Mouse (Mus musculus) liver, adult 2 months (tissue): ENCODE results near the gene Cc2d1a. TPM values are rescaled to one million over a fixed set of nuclear protein-coding genes. Genes with fewer than 3 reads are reported as not detected.

Experiments
- DNase-seq: peaks from one replicate; pipeline ENCODE4 v3.0.0-alpha.2; 2011; ENCODE audit warnings: low read depth, low spot score; ENCODE audit errors: extremely low read depth
- H3K27ac ChIP-seq: fragments of 200-500 bp; replicated peaks from 2 replicates; pipeline ENCODE4 v1.5.1; 2012; ENCODE audit warnings: low read depth, mild to moderate bottlenecking, control low read depth, inconsistent platforms, low read length; ENCODE audit not compliant: insufficient read depth
- H3K27me3 ChIP-seq: fragments of 200-500 bp; 2 replicates; pipeline ENCODE4 v1.6.1; 2012; ENCODE audit warnings: mild to moderate bottlenecking, moderate library complexity, low read length, inconsistent platforms; ENCODE audit not compliant: control insufficient read depth, insufficient read depth
- H3K36me3 ChIP-seq: fragments of 200-500 bp; 2 replicates; pipeline ENCODE4 v1.6.1; 2012; ENCODE audit warnings: low read length, inconsistent platforms; ENCODE audit not compliant: control insufficient read depth, insufficient read depth
- H3K4me1 ChIP-seq: fragments of 200-500 bp; 2 replicates; pipeline ENCODE4 v1.6.1; 2011; ENCODE audit warnings: low read length; ENCODE audit not compliant: control insufficient read depth, insufficient read depth
- H3K4me3 ChIP-seq: fragments of 200-500 bp; 2 replicates; pipeline ENCODE4 v1.5.1; 2011; ENCODE audit warnings: low read depth, mild to moderate bottlenecking, control low read depth, low read length, moderate library complexity; ENCODE audit not compliant: insufficient read depth
- H3K79me2 ChIP-seq: fragments of 200-500 bp; 2 replicates; pipeline ENCODE4 v1.6.1; 2012; ENCODE audit warnings: inconsistent platforms, mild to moderate bottlenecking, low read length, moderate library complexity; ENCODE audit not compliant: control insufficient read depth, insufficient read depth
- H3K9ac ChIP-seq: fragments of 200-500 bp; 2 replicates; pipeline ENCODE4 v1.6.1; 2012; ENCODE audit warnings: low read depth, mild to moderate bottlenecking, control low read depth, inconsistent platforms, low read length
- CTCF ChIP-seq: fragments of 200-500 bp; IDR thresholded peaks from 2 replicates; pipeline ENCODE4 v1.5.1; 2011; ENCODE audit warnings: low read depth, low read length, control low read depth
- POLR2A ChIP-seq: fragments of 200-500 bp; IDR thresholded peaks from 2 replicates; pipeline ENCODE4 v1.6.1; 2011; ENCODE audit warnings: low read length, control low read depth; ENCODE audit not compliant: insufficient read depth; ENCODE audit errors: extremely low read depth
- WGBS: fragments of 180-500 bp; shearing (Covaris S2); methylation state at CpG from one replicate; pipeline ENCODE4 v1.1.7; 2018; 5-methylcytosine and 5-hydroxymethylcytosine counted together
- polyA plus RNA-seq: library from polyadenylated mRNA; depleted of rRNA; stranded (reverse); fragments of >200 nt; gene quantifications from 2 replicates; pipeline ENCODE4 v1.2.3, GENCODE M21; 2012
- total RNA-seq: library from RNA; depleted of rRNA; stranded (reverse); fragments of >200 nt; gene quantifications from 2 replicates; pipeline ENCODE4 v1.2.3, GENCODE M21; 2014

Cc2d1a gene
- total and polyA plus RNA-seq, 2 experiments: 5.6 to 10.4 TPM

DNA sequence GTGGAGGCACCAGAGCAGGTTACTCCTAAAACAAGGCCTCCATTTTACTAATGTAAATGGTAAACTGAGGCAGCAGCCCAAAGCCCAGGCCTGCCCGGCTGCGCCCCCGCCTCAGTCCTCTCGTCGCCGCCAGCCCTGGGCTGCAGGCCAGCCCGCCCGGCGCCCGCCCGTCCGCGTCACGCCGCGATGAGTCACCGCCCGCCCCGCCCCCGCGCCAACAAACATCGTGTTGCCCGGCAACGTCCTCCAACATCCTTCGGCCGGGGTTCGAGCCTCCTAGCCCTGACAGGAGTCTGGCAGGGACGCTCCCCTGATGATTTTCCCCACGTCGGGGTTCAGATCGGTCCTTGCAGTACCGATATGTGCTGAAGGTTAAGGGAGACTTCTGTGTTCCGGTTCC is 44.8 kb upstream of the Cc2d1a start:
- Histone ChIP-seq H3K36me3 (no peaks in the 10 kb centered on the region), H3K27me3 (no peaks in the 10 kb centered on the region), H3K4me3 (peak overlapping the region; percentile 55), H3K9ac (peak overlapping the region; percentile 48; the same call in 1 of the 2 replicates), H3K4me1 (no peaks in the 10 kb centered on the region), H3K79me2 (no peaks in the 10 kb centered on the region), H3K27ac (peak overlapping the region; percentile 72)
- TF ChIP-seq CTCF (no peak), POLR2A (no peak)
- no peak for DNase-seq
- WGBS: 8% methylated on average over 33 of the region's 33 CpGs

DNA sequence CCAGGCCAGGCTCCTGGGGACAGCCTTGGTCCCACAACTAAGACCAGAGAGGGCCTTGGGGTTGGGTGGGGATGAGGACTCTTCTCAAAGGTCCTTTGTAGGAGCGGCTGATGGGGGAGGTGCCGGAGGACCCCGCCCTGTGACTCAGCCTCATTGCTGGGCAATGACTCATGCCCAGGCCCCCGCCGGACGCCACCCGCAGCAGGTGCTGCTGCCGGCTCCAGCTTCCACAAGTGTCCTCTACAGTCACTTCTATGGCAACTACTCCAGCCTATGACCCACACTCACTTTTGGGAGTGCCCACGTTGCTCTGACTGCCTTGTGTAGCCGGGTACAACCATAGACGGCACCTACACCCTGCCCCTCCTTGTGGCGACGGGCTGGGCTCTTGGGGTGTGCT is 44.3 kb upstream of the Cc2d1a start:
- Histone ChIP-seq H3K79me2 (no peaks in the 10 kb centered on the region), H3K27me3 (no peaks in the 10 kb centered on the region), H3K4me1 (no peaks in the 10 kb centered on the region), H3K4me3 (peak overlapping the region; percentile 55), H3K36me3 (no peaks in the 10 kb centered on the region), H3K9ac (peak overlapping the region; percentile 48), H3K27ac (peak overlapping the region; percentile 72)
- 54% methylated on average over 13 of the region's 13 CpGs for WGBS
- no peak for DNase-seq
- TF ChIP-seq CTCF (no peak), POLR2A (no peak)

DNA sequence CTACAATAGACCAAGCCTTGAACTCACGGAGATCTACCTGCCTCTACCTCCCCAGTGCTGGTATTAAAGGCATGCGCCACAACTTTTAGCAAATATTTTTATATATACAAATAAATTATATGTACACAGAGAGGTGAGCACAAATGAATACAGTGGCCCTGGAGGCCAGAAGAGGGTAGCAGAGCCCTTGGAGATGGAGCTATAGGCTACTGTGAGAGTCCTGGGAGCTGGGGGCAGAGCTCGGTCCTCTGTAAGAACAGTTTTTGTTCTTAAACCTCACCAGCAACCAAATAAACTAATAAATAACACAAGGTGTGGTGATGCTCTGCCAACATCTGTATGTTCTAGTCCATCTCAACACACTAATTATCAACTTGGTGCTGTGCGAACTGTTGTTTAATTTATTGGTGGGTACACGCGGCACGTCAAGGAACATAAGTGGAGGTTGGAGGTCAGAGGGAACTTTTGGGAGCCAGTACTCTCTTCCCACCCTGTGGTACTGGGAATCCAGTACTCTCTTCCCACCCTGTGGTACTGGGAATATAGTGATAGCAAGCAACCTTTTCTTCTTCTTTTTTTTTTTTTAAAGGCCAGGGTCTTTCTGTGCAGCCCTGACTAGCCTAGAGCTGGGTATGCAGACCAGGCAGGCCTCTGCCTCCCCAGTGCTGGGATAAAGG is 42.6 kb upstream of the Cc2d1a start:
- 94% methylated on average over 7 of the region's 7 CpGs for WGBS
- Histone ChIP-seq H3K4me1 (no peaks in the 10 kb centered on the region), H3K79me2 (no peaks in the 10 kb centered on the region), H3K36me3 (no peaks in the 10 kb centered on the region), H3K27me3 (no peaks in the 10 kb centered on the region), H3K4me3 (no peak overlapping the region), H3K27ac (no peak overlapping the region), H3K9ac (no peak overlapping the region)
- TF ChIP-seq POLR2A (no peak), CTCF (no peak)
- DNase-seq: no peak

DNA sequence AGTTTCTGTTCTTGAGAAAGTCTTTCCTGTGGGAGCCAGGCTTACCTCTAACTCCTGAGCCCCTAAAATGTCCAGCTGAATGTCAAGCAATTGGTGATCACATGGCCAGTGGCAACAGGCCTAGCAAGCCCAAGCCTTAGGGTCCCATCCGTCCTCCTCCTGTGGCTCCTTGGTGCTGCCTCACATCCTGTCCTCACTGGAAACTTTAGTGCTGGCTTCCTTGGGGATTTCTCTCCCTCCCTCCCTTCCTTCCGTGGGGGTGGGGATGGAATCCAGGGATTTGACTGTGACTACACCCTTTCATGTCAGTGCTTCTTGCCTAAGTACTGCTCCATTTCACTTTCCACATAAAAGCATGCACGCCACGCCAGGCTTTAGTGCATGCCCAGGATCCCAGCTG is 41.9 kb upstream of the Cc2d1a start:
- TF ChIP-seq POLR2A (0 out of 2 replicates have a peak, but pooled peaks have one; percentile 24), CTCF (no peak)
- H3K36me3 ChIP-seq: no peaks in the 10 kb centered on the region
- no peak overlapping the region for H3K4me3 ChIP-seq
- peak overlapping the region; percentile 48 for H3K27ac ChIP-seq
- no peaks in the 10 kb centered on the region for H3K79me2 ChIP-seq
- no peaks in the 10 kb centered on the region for H3K4me1 ChIP-seq
- 0 out of 2 replicates have a peak, but pooled peaks cover 2% of the 10 kb centered on the region for H3K27me3 ChIP-seq
- DNase-seq: no peak
- 64% methylated on average over 4 of the region's 4 CpGs for WGBS
- H3K9ac ChIP-seq: peak overlapping the region; percentile 18; the same call in 1 of the 2 replicates

DNA sequence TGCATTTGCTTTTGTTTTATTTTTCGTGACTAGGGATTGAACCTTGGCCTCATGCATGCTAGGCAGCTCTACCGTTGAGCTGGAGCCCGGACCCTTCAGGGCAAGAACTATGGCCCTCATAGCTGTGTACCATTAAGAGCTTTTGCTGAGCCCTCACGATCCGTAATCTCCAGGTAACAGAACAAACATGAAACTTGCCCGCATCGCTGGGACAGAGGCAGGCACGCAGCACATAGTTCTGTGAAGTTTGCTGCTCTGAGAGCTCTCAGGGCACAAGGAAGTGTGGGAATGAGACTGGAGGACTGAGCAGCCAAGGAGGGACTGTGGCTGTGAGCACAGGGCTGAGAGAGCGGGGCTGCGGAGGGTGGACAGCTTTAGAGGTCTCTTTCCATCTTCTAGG is 40.9 kb upstream of the Cc2d1a start:
- DNase-seq: no peak
- H3K79me2 ChIP-seq: no peaks in the 10 kb centered on the region
- WGBS: 54% methylated on average over 10 of the region's 10 CpGs
- no peaks in the 10 kb centered on the region for H3K4me1 ChIP-seq
- H3K36me3 ChIP-seq: no peaks in the 10 kb centered on the region
- H3K9ac ChIP-seq: no peak overlapping the region
- peaks cover 9% of the 10 kb centered on the region; the same call in 1 of the 2 replicates for H3K27me3 ChIP-seq
- H3K27ac ChIP-seq: no peak overlapping the region
- H3K4me3 ChIP-seq: no peak overlapping the region
- TF ChIP-seq CTCF: no peak
- TF ChIP-seq POLR2A: no peak
